Mouse (Mus musculus) forebrain, postnatal 0 days (tissue): ENCODE results near the gene Tas1r3. TPM values are rescaled to one million over a fixed set of nuclear protein-coding genes. Genes with fewer than 3 reads are reported as not detected.
A peak's percentile ranks its signal among the peaks of the same experiment; 100 is the strongest.

Source experiments
- ATAC-seq: fragments of 200-750 bp; cut with Nextera tagmentation; 2 replicates; pipeline ENCODE4 v1.8.0; 2017; ENCODE audit warnings: mild to moderate bottlenecking, moderate library complexity
- DNase-seq: peaks from one replicate; pipeline ENCODE4 v3.0.0-alpha.2; 2015
- H3K27ac ChIP-seq: fragments of 300-500 bp; sonication (generic); 2 replicates; pipeline ENCODE4 v1.5.1; 2014; ENCODE audit warnings: low read depth, mild to moderate bottlenecking, antibody characterized with exemption, low read length, moderate library complexity, mixed read lengths
- H3K27me3 ChIP-seq: fragments of 300-500 bp; sonication (generic); 2 replicates; pipeline ENCODE4 v1.6.1; 2014; ENCODE audit warnings: mild to moderate bottlenecking, low read length, mixed read lengths; ENCODE audit not compliant: insufficient read depth
- H3K36me3 ChIP-seq: fragments of 300-500 bp; sonication (generic); 2 replicates; pipeline ENCODE4 v1.6.1; 2014; ENCODE audit warnings: mild to moderate bottlenecking, moderate library complexity; ENCODE audit not compliant: insufficient read depth
- H3K4me1 ChIP-seq: fragments of 300-500 bp; sonication (generic); 2 replicates; pipeline ENCODE4 v1.6.1; 2014; ENCODE audit warnings: antibody characterized with exemption; ENCODE audit not compliant: insufficient read depth
- H3K4me2 ChIP-seq: fragments of 300-500 bp; sonication (generic); 2 replicates; pipeline ENCODE4 v1.6.1; 2014; ENCODE audit warnings: low read depth, mild to moderate bottlenecking, moderate library complexity
- H3K4me3 ChIP-seq: fragments of 300-500 bp; sonication (generic); 2 replicates; pipeline ENCODE4 v1.5.1; 2014; ENCODE audit warnings: low read depth, low read length, mixed read lengths
- H3K9ac ChIP-seq: fragments of 300-500 bp; sonication (generic); 2 replicates; pipeline ENCODE4 v1.6.1; 2014; ENCODE audit warnings: mild to moderate bottlenecking
- H3K9me3 ChIP-seq: fragments of 300-500 bp; sonication (generic); 2 replicates; pipeline ENCODE4 v1.6.1; 2016; ENCODE audit warnings: low read length
- CTCF ChIP-seq: sonication (generic); IDR thresholded peaks from 2 replicates; pipeline ENCODE4 v1.5.1; 2016; ENCODE audit warnings: antibody characterized with exemption, control low read depth, low read depth
- WGBS: fragments of 180-500 bp; shearing (Covaris S2); extraction: QIAGEN DNeasy Blood & Tissue Kit; methylation state at CpG from one replicate; pipeline ENCODE4 v1.1.7; 2014; 5-methylcytosine and 5-hydroxymethylcytosine counted together
- microRNA-seq, 2 experiments: library from miRNA; unstranded; fragments of <30 nt; microRNA quantifications; one replicate each; pipeline ENCODE4; 2016
- polyA plus RNA-seq: library from polyadenylated mRNA; unstranded; fragments of >200 nt; fragmentation: Nextera tagmentation; extraction: Ambion mirVana; gene quantifications from 2 replicates; pipeline ENCODE4 v1.2.1, GENCODE M21; 2015
- total RNA-seq: library from RNA; depleted of rRNA; stranded (reverse); fragments of >200 nt; gene quantifications from 2 replicates; pipeline ENCODE4 v1.2.3, GENCODE M21; 2014; rRNA removed

Gene Tas1r3
- total and polyA plus RNA-seq, 2 experiments from 2014 or later, result 0.22 to 0.67 TPM

DNA sequence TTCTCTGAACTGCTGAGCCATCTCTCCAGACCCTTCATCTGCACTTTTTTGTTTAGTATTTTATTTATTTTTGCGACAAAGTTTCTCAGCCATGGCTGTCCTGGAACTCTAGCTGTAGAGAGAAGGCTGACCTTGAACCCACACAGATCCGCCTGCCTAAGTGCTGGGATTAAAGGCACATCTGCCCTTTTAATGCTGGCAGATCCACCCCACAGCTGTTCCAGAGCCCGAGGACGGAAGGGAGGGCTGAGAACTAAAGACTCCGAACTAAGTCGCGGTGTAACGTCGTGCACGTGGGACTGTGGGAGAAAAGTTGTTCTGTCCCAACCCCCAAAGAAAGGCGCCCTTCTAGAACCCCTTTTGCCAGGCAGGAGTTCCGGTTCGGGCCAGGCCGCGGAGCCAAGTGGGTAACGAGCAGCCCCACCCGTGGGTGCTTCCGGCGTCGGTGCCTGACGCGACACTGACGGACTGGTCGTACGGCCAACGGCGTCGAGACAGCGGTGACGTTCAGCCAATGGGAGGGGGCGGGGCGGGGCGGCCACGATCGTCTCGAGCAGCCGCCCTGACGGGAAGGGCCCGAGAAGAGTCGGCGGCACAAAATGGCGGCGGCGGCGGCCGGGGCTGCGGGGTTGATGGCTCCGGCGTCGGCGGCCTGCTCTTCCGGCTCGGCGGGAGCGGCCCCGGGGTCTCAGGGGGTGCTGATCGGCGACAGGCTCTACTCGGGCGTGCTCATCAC, 51.1 kb downstream of the Tas1r3 start, which contains the start of gene Ccnl2:
Gene Ccnl2, plus strand, starts transcription at position 561 of the 736 bp plus-strand sequence.
- Histone ChIP-seq H3K4me2 (peak within 1 kb of the TSS; percentile 73), H3K27me3 (no peaks in the 10 kb centered on the region), H3K9ac (peak within 1 kb of the TSS; percentile 99), H3K4me3 (peak within 1 kb of the TSS; percentile 99), H3K27ac (peak within 1 kb of the TSS; percentile 90), H3K9me3 (no peaks in the 10 kb centered on the region), H3K4me1 (peaks cover 9% of the 10 kb centered on the region; the same call in 1 of the 2 replicates), H3K36me3 (peaks cover 53% of the 10 kb centered on the region)
- DNase-seq, result peak; percentile 99
- TF ChIP-seq CTCF, result peak; percentile 5; the same call in 1 of the 2 replicates
- 3% methylated on average over 56 of the region's 60 CpGs for WGBS
- peak; percentile 99 for ATAC-seq

Small RNAs within 50 kb of the gene (microRNA-seq; reads per million reads assigned to microRNA genes)
- 0 reads per million in 2 experiments for gene Gm22991

Other genes starting within 250 kb of the Tas1r3 start
- gene Cdk11b, start 238.5 kb downstream of the Tas1r3 start, total RNA-seq, result 20.7 and 21.8 TPM in 2 replicates
- gene Cdk11b, start 238.5 kb downstream of the Tas1r3 start, polyA plus RNA-seq, result 48.7 and 64.7 TPM in 2 replicates
- gene Gm10563, start 218.0 kb downstream of the Tas1r3 start, total RNA-seq, result not detected in 2 replicates
- gene Gm10563, start 218.0 kb downstream of the Tas1r3 start, polyA plus RNA-seq, result not detected in 2 replicates
- gene Mmp23, start 210.0 kb downstream of the Tas1r3 start, total RNA-seq, result 6.0 TPM in 2 replicates
- 2.5 and 2.9 TPM in 2 replicates for gene Mmp23, start 210.0 kb downstream of the Tas1r3 start, polyA plus RNA-seq
- gene Mib2, start 194.2 kb downstream of the Tas1r3 start, total RNA-seq, result 98.0 and 116 TPM in 2 replicates
- gene Mib2, start 194.2 kb downstream of the Tas1r3 start, polyA plus RNA-seq, result 42.9 and 46.5 TPM in 2 replicates
- 31.9 and 33.5 TPM in 2 replicates for gene Fndc10, start 169.0 kb downstream of the Tas1r3 start, total RNA-seq
- 20.4 and 24.6 TPM in 2 replicates for gene Fndc10, start 169.0 kb downstream of the Tas1r3 start, polyA plus RNA-seq
- 103 and 121 TPM in 2 replicates for gene Ssu72, start 158.6 kb downstream of the Tas1r3 start, total RNA-seq
- 164 and 176 TPM in 2 replicates for gene Ssu72, start 158.6 kb downstream of the Tas1r3 start, polyA plus RNA-seq
- gene Tmem240, start 128.6 kb downstream of the Tas1r3 start, total RNA-seq, result 43.4 and 55.2 TPM in 2 replicates
- 19.1 and 23.8 TPM in 2 replicates for gene Tmem240, start 128.6 kb downstream of the Tas1r3 start, polyA plus RNA-seq
- gene Atad3a, start 102.3 kb downstream of the Tas1r3 start, total RNA-seq, result 72.3 and 79.2 TPM in 2 replicates
- gene Atad3a, start 102.3 kb downstream of the Tas1r3 start, polyA plus RNA-seq, result 61.3 and 68.6 TPM in 2 replicates
- 27.9 and 29.6 TPM in 2 replicates for gene Vwa1, start 88.7 kb downstream of the Tas1r3 start, total RNA-seq
- gene Vwa1, start 88.7 kb downstream of the Tas1r3 start, polyA plus RNA-seq, result 22.9 and 24.8 TPM in 2 replicates
- 0.14 and 0.38 TPM in 2 replicates for gene Tmem88b, start 77.5 kb downstream of the Tas1r3 start, total RNA-seq
- gene Tmem88b, start 77.5 kb downstream of the Tas1r3 start, polyA plus RNA-seq, result 0.24 and 0.38 TPM in 2 replicates
- gene Ankrd65, start 72.9 kb downstream of the Tas1r3 start, total RNA-seq, result not detected in 2 replicates
- gene Ankrd65, start 72.9 kb downstream of the Tas1r3 start, polyA plus RNA-seq, result not detected in 2 replicates
- gene Mrpl20, start 60.5 kb downstream of the Tas1r3 start, total RNA-seq, result 134 and 220 TPM in 2 replicates
- gene Mrpl20, start 60.5 kb downstream of the Tas1r3 start, polyA plus RNA-seq, result 304 and 396 TPM in 2 replicates
- gene Ccnl2, start 50.9 kb downstream of the Tas1r3 start, total RNA-seq, result 112 and 113 TPM in 2 replicates
- 48.3 and 68.3 TPM in 2 replicates for gene Ccnl2, start 50.9 kb downstream of the Tas1r3 start, polyA plus RNA-seq
- 90.9 and 93.0 TPM in 2 replicates for gene Aurkaip1, start 32.1 kb downstream of the Tas1r3 start, total RNA-seq
- 148 and 183 TPM in 2 replicates for gene Aurkaip1, start 32.1 kb downstream of the Tas1r3 start, polyA plus RNA-seq
- gene Mxra8, start 23.7 kb downstream of the Tas1r3 start, total RNA-seq, result 19.5 and 35.9 TPM in 2 replicates
- 25.0 and 30.5 TPM in 2 replicates for gene Mxra8, start 23.7 kb downstream of the Tas1r3 start, polyA plus RNA-seq
- gene Dvl1, start 16.0 kb downstream of the Tas1r3 start, total RNA-seq, result 118 and 120 TPM in 2 replicates
- gene Dvl1, start 16.0 kb downstream of the Tas1r3 start, polyA plus RNA-seq, result 15.1 and 16.3 TPM in 2 replicates
- gene Cptp, start 6.1 kb upstream of the Tas1r3 start, total RNA-seq, result 12.7 and 19.8 TPM in 2 replicates
- 18.7 and 22.8 TPM in 2 replicates for gene Cptp, start 6.1 kb upstream of the Tas1r3 start, polyA plus RNA-seq
- gene Ints11, start 6.2 kb upstream of the Tas1r3 start, total RNA-seq, result 47.7 and 63.8 TPM in 2 replicates
- gene Ints11, start 6.2 kb upstream of the Tas1r3 start, polyA plus RNA-seq, result 58.8 and 59.8 TPM in 2 replicates
- gene Pusl1, start 28.4 kb upstream of the Tas1r3 start, total RNA-seq, result 65.4 and 69.5 TPM in 2 replicates
- gene Pusl1, start 28.4 kb upstream of the Tas1r3 start, polyA plus RNA-seq, result 56.5 and 59.0 TPM in 2 replicates
- 116 and 147 TPM in 2 replicates for gene Acap3, start 28.5 kb upstream of the Tas1r3 start, total RNA-seq
- gene Acap3, start 28.5 kb upstream of the Tas1r3 start, polyA plus RNA-seq, result 84.2 and 95.3 TPM in 2 replicates
- 80.3 and 84.7 TPM in 2 replicates for gene Ube2j2, start 80.5 kb upstream of the Tas1r3 start, total RNA-seq
- gene Ube2j2, start 80.5 kb upstream of the Tas1r3 start, polyA plus RNA-seq, result 138 and 163 TPM in 2 replicates
- 12.8 and 13.9 TPM in 2 replicates for gene C1qtnf12, start 99.0 kb upstream of the Tas1r3 start, total RNA-seq
- 10.3 and 11.1 TPM in 2 replicates for gene C1qtnf12, start 99.0 kb upstream of the Tas1r3 start, polyA plus RNA-seq
- 39.5 and 43.9 TPM in 2 replicates for gene B3galt6, start 129.3 kb upstream of the Tas1r3 start, total RNA-seq
- 19.4 and 28.6 TPM in 2 replicates for gene B3galt6, start 129.3 kb upstream of the Tas1r3 start, polyA plus RNA-seq
- gene Sdf4, start 129.5 kb upstream of the Tas1r3 start, total RNA-seq, result 123 and 126 TPM in 2 replicates
- gene Sdf4, start 129.5 kb upstream of the Tas1r3 start, polyA plus RNA-seq, result 115 and 117 TPM in 2 replicates
- 0.48 and 1.3 TPM in 2 replicates for gene Tnfrsf4, start 150.5 kb upstream of the Tas1r3 start, total RNA-seq
- 0.40 and 0.49 TPM in 2 replicates for gene Tnfrsf4, start 150.5 kb upstream of the Tas1r3 start, polyA plus RNA-seq
- gene Tnfrsf18, start 162.8 kb upstream of the Tas1r3 start, total RNA-seq, result 1.5 TPM in 1 of 2 replicates, not detected in the other
- gene Tnfrsf18, start 162.8 kb upstream of the Tas1r3 start, polyA plus RNA-seq, result 0.67 and 1.2 TPM in 2 replicates
- not detected in 2 replicates for gene Ttll10, start 196.1 kb upstream of the Tas1r3 start, total RNA-seq
- gene Ttll10, start 196.1 kb upstream of the Tas1r3 start, polyA plus RNA-seq, result 0.06 TPM in 1 of 2 replicates, not detected in the other
- gene 9430015G10Rik, start 246.6 kb upstream of the Tas1r3 start, total RNA-seq, result 22.8 and 28.3 TPM in 2 replicates
- gene 9430015G10Rik, start 246.6 kb upstream of the Tas1r3 start, polyA plus RNA-seq, result 18.3 and 22.3 TPM in 2 replicates